Mouse (Mus musculus) embryonic fibroblast, embryonic 13.5 days (primary cell): ENCODE data around the gene Itln1.

ENCODE experiments used
- CTCF ChIP-seq: IDR thresholded peaks from 2 replicates; pipeline ENCODE4 v1.5.1; 2011; ENCODE audit warnings: mild to moderate bottlenecking, control low read depth, low read length, moderate library complexity, borderline replicate concordance; ENCODE audit not compliant: insufficient read depth
- POLR2A ChIP-seq: IDR thresholded peaks from 2 replicates; pipeline ENCODE4 v1.6.1; 2011; ENCODE audit warnings: low read depth, mild to moderate bottlenecking, control low read depth, low read length, moderate library complexity

GRCm38 (mm10) chr1:171515039-171515438 lies 20.1 kb downstream of the Itln1 start:
- TF ChIP-seq CTCF (no peak), POLR2A (no peak)
